In the genomic region with DNA sequence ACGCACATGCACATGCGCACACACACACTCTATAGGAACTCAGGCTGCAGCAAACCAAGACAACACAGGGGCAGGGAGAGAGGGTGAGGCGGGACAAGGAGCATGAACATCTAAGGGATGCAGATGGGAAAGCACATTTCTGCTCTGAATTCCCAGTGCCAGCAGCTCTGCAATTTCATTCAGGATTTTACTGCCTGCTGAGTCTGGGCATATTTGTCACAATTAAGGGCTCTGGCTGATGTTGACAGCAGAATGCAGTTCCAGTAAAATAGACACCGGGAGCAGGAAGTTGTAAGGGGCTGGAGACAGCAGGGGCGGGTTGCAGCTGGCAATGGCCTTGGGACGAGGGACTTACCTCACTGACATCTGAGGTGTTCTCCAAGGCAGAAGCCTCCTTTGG, we compare ENCODE assay signal across 23 mouse cellular contexts. TPM values are rescaled to one million over a fixed set of nuclear protein-coding genes. Genes with fewer than 3 reads are reported as not detected.
DNase-seq lines count a peak whose midpoint lies in the region; ATAC-seq and TF ChIP-seq lines count a peak whose summit lies in the region.
"Had no signal": no experiment of that assay in that cellular context is flagged by ENCODE, and none has a peak within 500 bp of the region (broad histone marks: within the 10 kb centered on the region; RNA-seq: fewer than 3 reads in every experiment).

No protein-coding gene starts in this region.

- TF ChIP-seq CTCF in midbrain, postnatal 0 days (IDR thresholded peaks at IDR 0.05): no peak

- H3K4me3 ChIP-seq in forebrain, embryonic 12.5 days (replicated peaks): no peak overlapping the region
- H3K4me3 ChIP-seq in forebrain, embryonic 10.5 days: no peak overlapping the region
- no peak overlapping the region for H3K4me3 ChIP-seq in hindbrain, embryonic 14.5 days (replicated peaks; ENCODE audit: low read length)
- no peak overlapping the region for H3K4me3 ChIP-seq in hindbrain, embryonic 10.5 days
- H3K4me3 ChIP-seq in midbrain, postnatal 0 days (ENCODE audit: low read depth, low read length): no peak overlapping the region
- no peak overlapping the region for H3K4me3 ChIP-seq in midbrain, embryonic 16.5 days (ENCODE audit: low read depth, low read length)
- H3K4me3 ChIP-seq in neural tube, embryonic 14.5 days (ENCODE audit: low read depth, low read length): no peak overlapping the region
- H3K4me3 ChIP-seq: embryonic facial prominence, embryonic 15.5 days; erythroblast, embryonic 14.5 days; gastrocnemius, adult 2 months; heart, embryonic 12.5 days had no signal

- H3K4me1 ChIP-seq in forebrain, embryonic 12.5 days: peaks cover 26% of the 10 kb centered on the region
- H3K4me1 ChIP-seq in forebrain, embryonic 10.5 days: peaks cover 32% of the 10 kb centered on the region
- H3K4me1 ChIP-seq in hindbrain, embryonic 14.5 days (replicated peaks; ENCODE audit: control insufficient read depth, insufficient read depth, low read length): peaks cover 3% of the 10 kb centered on the region; the same call in 1 of the 2 replicates
- H3K4me1 ChIP-seq in hindbrain, embryonic 10.5 days (replicated peaks): peaks cover 47% of the 10 kb centered on the region
- 0 out of 2 replicates have a peak, but pooled peaks cover 3% of the 10 kb centered on the region for H3K4me1 ChIP-seq in midbrain, postnatal 0 days (ENCODE audit: insufficient read depth, low read length)
- peaks cover 6% of the 10 kb centered on the region; the same call in 1 of the 2 replicates for H3K4me1 ChIP-seq in midbrain, embryonic 16.5 days (ENCODE audit: control insufficient read depth, insufficient read depth, low read length)
- H3K4me1 ChIP-seq in neural tube, embryonic 14.5 days (ENCODE audit: control insufficient read depth, insufficient read depth, low read length): peaks cover 6% of the 10 kb centered on the region; the same call in 1 of the 2 replicates

- peaks cover 22% of the 10 kb centered on the region for H3K36me3 ChIP-seq in forebrain, embryonic 12.5 days (replicated peaks)
- H3K36me3 ChIP-seq in forebrain, embryonic 10.5 days (replicated peaks): peaks cover 68% of the 10 kb centered on the region
- peaks cover 12% of the 10 kb centered on the region for H3K36me3 ChIP-seq in hindbrain, embryonic 14.5 days (replicated peaks; ENCODE audit: control insufficient read depth, insufficient read depth)
- H3K36me3 ChIP-seq in hindbrain, embryonic 10.5 days: peaks cover 52% of the 10 kb centered on the region
- peaks cover 14% of the 10 kb centered on the region for H3K36me3 ChIP-seq in midbrain, postnatal 0 days (ENCODE audit: insufficient read depth, low read length)
- H3K36me3 ChIP-seq in midbrain, embryonic 16.5 days (ENCODE audit: control insufficient read depth, insufficient read depth, low read length): 0 out of 2 replicates have a peak, but pooled peaks cover 4% of the 10 kb centered on the region
- H3K36me3 ChIP-seq in neural tube, embryonic 14.5 days (ENCODE audit: control insufficient read depth, insufficient read depth, low read length): no peaks in the 10 kb centered on the region; the same call in 1 of the 2 replicates

- H3K27ac ChIP-seq in forebrain, embryonic 12.5 days: 0 out of 2 replicates have a peak overlapping the region, but pooled peaks have one; percentile 31
- no peak overlapping the region for H3K27ac ChIP-seq in forebrain, embryonic 10.5 days
- H3K27ac ChIP-seq in hindbrain, embryonic 14.5 days: peak overlapping the region; percentile 51
- no peak overlapping the region for H3K27ac ChIP-seq in hindbrain, embryonic 10.5 days
- no peak overlapping the region for H3K27ac ChIP-seq in midbrain, postnatal 0 days (ENCODE audit: low read depth, low read length)
- H3K27ac ChIP-seq in midbrain, embryonic 16.5 days (ENCODE audit: low read length): no peak overlapping the region
- H3K27ac ChIP-seq in neural tube, embryonic 14.5 days (ENCODE audit: low read depth, low read length): peak overlapping the region; percentile 55
- H3K27ac ChIP-seq: embryonic facial prominence, embryonic 15.5 days; gastrocnemius, adult 2 months had no signal

- WGBS in forebrain, embryonic 12.5 days: 85% methylated on average over 6 of the region's 6 CpGs
- 92% methylated on average over 6 of the region's 6 CpGs for WGBS in forebrain, embryonic 10.5 days
- 78% methylated on average over 6 of the region's 6 CpGs for WGBS in hindbrain, embryonic 14.5 days
- WGBS in hindbrain, embryonic 10.5 days: 86% methylated on average over 6 of the region's 6 CpGs
- 84% methylated on average over 6 of the region's 6 CpGs for WGBS in midbrain, postnatal 0 days
- 79% methylated on average over 6 of the region's 6 CpGs for WGBS in midbrain, embryonic 16.5 days
- 74% methylated on average over 6 of the region's 6 CpGs for WGBS in neural tube, embryonic 14.5 days

- H3K27me3 ChIP-seq in forebrain, embryonic 12.5 days: no peaks in the 10 kb centered on the region
- no peaks in the 10 kb centered on the region for H3K27me3 ChIP-seq in forebrain, embryonic 10.5 days (ENCODE audit: poor library complexity, severe bottlenecking)
- no peaks in the 10 kb centered on the region for H3K27me3 ChIP-seq in hindbrain, embryonic 14.5 days (ENCODE audit: control insufficient read depth, insufficient read depth, low read length)
- no peaks in the 10 kb centered on the region for H3K27me3 ChIP-seq in hindbrain, embryonic 10.5 days (ENCODE audit: insufficient read depth, poor library complexity, severe bottlenecking)
- H3K27me3 ChIP-seq in midbrain, postnatal 0 days (ENCODE audit: insufficient read depth, low read length): no peaks in the 10 kb centered on the region
- H3K27me3 ChIP-seq in midbrain, embryonic 16.5 days (ENCODE audit: control insufficient read depth, insufficient read depth, low read depth, low read length): no peaks in the 10 kb centered on the region
- H3K27me3 ChIP-seq in neural tube, embryonic 14.5 days (ENCODE audit: control insufficient read depth, insufficient read depth, low read length): no peaks in the 10 kb centered on the region
- H3K27me3 ChIP-seq: embryonic facial prominence, embryonic 15.5 days; heart, embryonic 12.5 days had no signal

- no peaks in the 10 kb centered on the region for H3K9me3 ChIP-seq in forebrain, embryonic 12.5 days
- no peaks in the 10 kb centered on the region for H3K9me3 ChIP-seq in forebrain, embryonic 10.5 days
- H3K9me3 ChIP-seq in hindbrain, embryonic 14.5 days (ENCODE audit: control insufficient read depth, low read length): no peaks in the 10 kb centered on the region
- H3K9me3 ChIP-seq in hindbrain, embryonic 10.5 days: no peaks in the 10 kb centered on the region
- H3K9me3 ChIP-seq in midbrain, postnatal 0 days (ENCODE audit: low read length): no peaks in the 10 kb centered on the region
- H3K9me3 ChIP-seq in midbrain, embryonic 16.5 days (replicated peaks; ENCODE audit: control insufficient read depth, low read length, poor library complexity, severe bottlenecking): no peaks in the 10 kb centered on the region
- no peaks in the 10 kb centered on the region for H3K9me3 ChIP-seq in neural tube, embryonic 14.5 days (ENCODE audit: control insufficient read depth, low read length)
- H3K9me3 ChIP-seq: embryonic facial prominence, embryonic 15.5 days; G1E; heart, embryonic 12.5 days had no signal

- no peak for DNase-seq in forebrain, embryonic 10.5 days (ENCODE audit: extremely low spot score, low spot score)
- peak; percentile 42 for DNase-seq in hindbrain, embryonic 14.5 days (ENCODE audit: low spot score)
- DNase-seq in hindbrain, embryonic 10.5 days (ENCODE audit: low spot score): no peak
- peak; percentile 55 for DNase-seq in midbrain, postnatal 0 days (ENCODE audit: low spot score)
- no peak for DNase-seq in embryo, embryonic 10 days (ENCODE audit: low spot score)
- DNase-seq: adrenal gland, adult 8-10 months; adrenal gland, postnatal 36 days; B cell, adult 2 months; cerebellum, adult 2 months; embryo, embryonic 11 days; gastrocnemius, adult 2 months; gastrocnemius, postnatal 25 days; heart, postnatal 4 days had no signal

- no peak overlapping the region for H3K4me2 ChIP-seq in forebrain, embryonic 12.5 days
- H3K4me2 ChIP-seq in hindbrain, embryonic 14.5 days (replicated peaks): no peak overlapping the region
- H3K4me2 ChIP-seq in midbrain, postnatal 0 days (ENCODE audit: low read depth, low read length, poor library complexity, severe bottlenecking): no peak overlapping the region
- H3K4me2 ChIP-seq in midbrain, embryonic 16.5 days (ENCODE audit: low read length): no peak overlapping the region
- no peak overlapping the region for H3K4me2 ChIP-seq in neural tube, embryonic 14.5 days (ENCODE audit: low read depth, low read length)
- H3K4me2 ChIP-seq: embryonic facial prominence, embryonic 15.5 days; heart, embryonic 12.5 days had no signal

- no peak overlapping the region for H3K9ac ChIP-seq in forebrain, embryonic 12.5 days
- no peak overlapping the region for H3K9ac ChIP-seq in hindbrain, embryonic 14.5 days
- H3K9ac ChIP-seq in midbrain, postnatal 0 days (replicated peaks; ENCODE audit: low read length, poor library complexity, severe bottlenecking): no peak overlapping the region
- no peak overlapping the region for H3K9ac ChIP-seq in midbrain, embryonic 16.5 days (ENCODE audit: low read depth, low read length)
- H3K9ac ChIP-seq in neural tube, embryonic 14.5 days (replicated peaks; ENCODE audit: low read depth, low read length): no peak overlapping the region
- H3K9ac ChIP-seq: embryonic facial prominence, embryonic 15.5 days; heart, embryonic 12.5 days had no signal

- no peak for ATAC-seq in forebrain, embryonic 12.5 days (ENCODE audit: low FRiP score)
- no peak for ATAC-seq in hindbrain, embryonic 14.5 days (ENCODE audit: low FRiP score)
- no peak for ATAC-seq in midbrain, postnatal 0 days (ENCODE audit: low FRiP score)
- no peak for ATAC-seq in midbrain, embryonic 16.5 days
- peak; percentile 59; the same call in 1 of the 2 replicates for ATAC-seq in neural tube, embryonic 14.5 days (ENCODE audit: low read depth)
- ATAC-seq: CD4-positive, CD25-positive, alpha-beta regulatory T cell, adult 4 months; inflammation-experienced regulatory T-cells, adult 6 months; intestine, postnatal 0 days had no signal

RNA-seq across cellular contexts. Expression of a gene that starts 34.8 kb away (rescaled TPM):
- polyA plus RNA-seq in forebrain, embryonic 12.5 days (2016; fragmentation: Nextera tagmentation; extraction: Ambion mirVana): 16.3 and 17.7 TPM in 2 replicates
- 19.3 and 20.4 TPM in 2 replicates for polyA plus RNA-seq in forebrain, embryonic 10.5 days (2016; fragmentation: Nextera tagmentation; extraction: Ambion mirVana)
- 8.9 and 11.5 TPM in 2 replicates for polyA plus RNA-seq in hindbrain, embryonic 14.5 days (2014; fragmentation: Nextera tagmentation; extraction: Ambion mirVana)
- polyA plus RNA-seq in hindbrain, embryonic 10.5 days (2016; fragmentation: Nextera tagmentation; extraction: Ambion mirVana): 16.0 and 20.9 TPM in 2 replicates
- total RNA-seq in midbrain, postnatal 0 days (2014; rRNA removed): 17.1 and 21.3 TPM in 2 replicates
- polyA plus RNA-seq in midbrain, postnatal 0 days (2015; fragmentation: Nextera tagmentation; extraction: Ambion mirVana): 12.2 and 17.7 TPM in 2 replicates
- polyA plus RNA-seq in midbrain, embryonic 16.5 days (2015; fragmentation: Nextera tagmentation; extraction: Ambion mirVana): 10.7 and 12.7 TPM in 2 replicates
- polyA plus RNA-seq in neural tube, embryonic 14.5 days (2014; fragmentation: Nextera tagmentation; extraction: Ambion mirVana): 11.8 and 12.7 TPM in 2 replicates

RNA-seq across cellular contexts. Expression of a gene that starts 44.7 kb away (rescaled TPM):
- 35.4 and 36.5 TPM in 2 replicates for polyA plus RNA-seq in forebrain, embryonic 12.5 days (2016; fragmentation: Nextera tagmentation; extraction: Ambion mirVana)
- 18.5 and 20.7 TPM in 2 replicates for polyA plus RNA-seq in forebrain, embryonic 10.5 days (2016; fragmentation: Nextera tagmentation; extraction: Ambion mirVana)
- polyA plus RNA-seq in hindbrain, embryonic 14.5 days (2014; fragmentation: Nextera tagmentation; extraction: Ambion mirVana): 46.0 and 50.3 TPM in 2 replicates
- 24.0 and 29.6 TPM in 2 replicates for polyA plus RNA-seq in hindbrain, embryonic 10.5 days (2016; fragmentation: Nextera tagmentation; extraction: Ambion mirVana)
- total RNA-seq in midbrain, postnatal 0 days (2014; rRNA removed): 60.7 and 77.3 TPM in 2 replicates
- 42.0 and 46.4 TPM in 2 replicates for polyA plus RNA-seq in midbrain, postnatal 0 days (2015; fragmentation: Nextera tagmentation; extraction: Ambion mirVana)
- 48.1 and 51.3 TPM in 2 replicates for polyA plus RNA-seq in midbrain, embryonic 16.5 days (2015; fragmentation: Nextera tagmentation; extraction: Ambion mirVana)
- polyA plus RNA-seq in neural tube, embryonic 14.5 days (2014; fragmentation: Nextera tagmentation; extraction: Ambion mirVana): 49.8 and 56.4 TPM in 2 replicates

Comparison
In these comparisons a context has a peak if more than half of its experiments do, and no peak if none do; other contexts are left out.
1. H3K27ac ChIP-seq: peak in forebrain, embryonic 12.5 days (single experiment), hindbrain, embryonic 14.5 days (single experiment) and neural tube, embryonic 14.5 days (single experiment); none in forebrain, embryonic 10.5 days (single experiment), hindbrain, embryonic 10.5 days (single experiment), midbrain, postnatal 0 days (single experiment) and midbrain, embryonic 16.5 days (single experiment).
2. DNase-seq: peak in hindbrain, embryonic 14.5 days (single experiment) and midbrain, postnatal 0 days (single experiment); none in forebrain, embryonic 10.5 days (single experiment), hindbrain, embryonic 10.5 days (single experiment) and embryo, embryonic 10 days (single experiment).